Mouse (Mus musculus): Measurements from ENCODE around the gene Wwox.

DNA sequence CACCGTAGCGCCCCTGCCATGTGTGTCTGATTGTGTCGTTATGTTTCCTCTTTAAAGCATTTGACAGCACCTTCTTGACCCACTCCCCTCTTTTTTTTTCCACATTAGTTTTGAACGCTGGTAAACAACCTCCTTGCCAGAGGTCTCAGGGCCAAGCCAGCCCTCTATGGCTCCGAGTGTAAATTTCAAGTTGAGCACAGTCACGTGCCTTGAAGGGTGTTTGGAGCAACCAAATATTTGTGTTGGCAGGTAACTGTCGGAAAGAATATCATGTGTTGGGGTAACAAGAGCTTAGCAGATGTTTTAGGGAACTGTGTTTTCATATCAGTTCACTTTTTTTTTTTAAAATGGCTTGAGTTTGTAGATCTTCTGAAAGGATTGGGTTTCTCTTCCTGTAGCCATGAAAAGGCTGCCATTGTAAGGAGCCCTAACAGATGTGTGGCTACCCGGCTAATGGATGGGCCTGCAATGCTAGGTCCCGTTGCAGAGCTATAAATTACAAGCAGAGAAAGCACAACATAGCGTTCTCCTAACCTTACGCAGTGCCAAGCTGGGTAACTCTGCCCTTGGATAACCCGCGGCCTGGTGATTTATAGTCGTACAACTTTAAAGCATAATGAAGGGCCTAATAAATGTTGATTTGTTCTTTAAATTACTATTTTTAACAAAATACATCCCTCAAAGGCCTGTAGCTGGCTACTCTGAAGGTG lies 277.2 kb downstream of the Wwox start:
- no peak for TF ChIP-seq POLR2A (IDR thresholded peaks at IDR 0.05; ENCODE audit: borderline replicate concordance, control insufficient read depth, low read depth, low read length)
- no peak for TF ChIP-seq CTCF (IDR thresholded peaks at IDR 0.05; ENCODE audit: control insufficient read depth, insufficient read depth, low read length)
